Mouse (Mus musculus) neural tube, embryonic 11.5 days (tissue): ENCODE results near the gene Iqca. TPM values are rescaled to one million over a fixed set of nuclear protein-coding genes. Genes with fewer than 3 reads are reported as not detected.

Experiments used
- ATAC-seq: fragments of 200-750 bp; cut with Nextera tagmentation; 2 replicates; pipeline ENCODE4 v1.8.0; 2017; ENCODE audit warnings: moderate number of reproducible peaks, mild to moderate bottlenecking, moderate TSS enrichment, moderate library complexity; ENCODE audit not compliant: insufficient read depth, low FRiP score, low TSS enrichment
- DNase-seq: peaks from one replicate; pipeline ENCODE4 v3.0.0-alpha.2; 2015; ENCODE audit warnings: low spot score
- H3K27ac ChIP-seq: fragments of 300-500 bp; sonication (generic); 2 replicates; pipeline ENCODE4 v1.5.1; 2014; ENCODE audit warnings: low read depth, mild to moderate bottlenecking, low read length
- H3K27me3 ChIP-seq: fragments of 300-500 bp; sonication (generic); 2 replicates; pipeline ENCODE4 v1.6.1; 2014; ENCODE audit warnings: mild to moderate bottlenecking, low read length, mixed read lengths; ENCODE audit not compliant: control insufficient read depth, insufficient read depth
- H3K36me3 ChIP-seq: fragments of 300-500 bp; sonication (generic); 2 replicates; pipeline ENCODE4 v1.6.1; 2014; ENCODE audit warnings: mild to moderate bottlenecking, low read length, moderate library complexity, mixed read lengths; ENCODE audit not compliant: control insufficient read depth, insufficient read depth
- H3K4me1 ChIP-seq: fragments of 300-500 bp; sonication (generic); 2 replicates; pipeline ENCODE4 v1.6.1; 2014; ENCODE audit warnings: low read length, mixed read lengths; ENCODE audit not compliant: control insufficient read depth, insufficient read depth
- H3K4me2 ChIP-seq: fragments of 300-500 bp; sonication (generic); 2 replicates; pipeline ENCODE4 v1.6.1; 2014; ENCODE audit warnings: low read depth, mild to moderate bottlenecking, moderate library complexity
- H3K4me3 ChIP-seq: fragments of 300-500 bp; sonication (generic); 2 replicates; pipeline ENCODE4 v1.5.1; 2014; ENCODE audit warnings: low read depth, low read length
- H3K9ac ChIP-seq: fragments of 300-500 bp; sonication (generic); 2 replicates; pipeline ENCODE4 v1.6.1; 2014; ENCODE audit warnings: mild to moderate bottlenecking, low read length
- H3K9me3 ChIP-seq: fragments of 300-500 bp; sonication (generic); 2 replicates; pipeline ENCODE4 v1.6.1; 2016; ENCODE audit warnings: low read length; ENCODE audit not compliant: control insufficient read depth
- WGBS: fragments of 180-500 bp; shearing (Covaris S2); extraction: QIAGEN DNeasy Blood & Tissue Kit; methylation state at CpG from one replicate; pipeline ENCODE4 v1.1.7; 2014; 5-methylcytosine and 5-hydroxymethylcytosine counted together
- polyA plus RNA-seq: library from polyadenylated mRNA; unstranded; fragments of >200 nt; fragmentation: Nextera tagmentation; extraction: Ambion mirVana; gene quantifications from 2 replicates; pipeline ENCODE4 v1.2.1, GENCODE M21; 2014

Gene Iqca
- polyA plus RNA-seq, 1 experiment from 2014 or later: 0.11 TPM

GRCm38 (mm10) chr1:90161623-90162022 lies 8.4 kb upstream of the Iqca start:
- H3K9me3 ChIP-seq: no peaks in the 10 kb centered on the region
- peaks cover 5% of the 10 kb centered on the region; the same call in 1 of the 2 replicates for H3K4me1 ChIP-seq
- no peak overlapping the region for H3K27ac ChIP-seq
- H3K36me3 ChIP-seq: no peaks in the 10 kb centered on the region
- H3K4me2 ChIP-seq: no peak overlapping the region
- no peak for DNase-seq
- no peak for ATAC-seq
- 77% methylated on average over 6 of the region's 6 CpGs for WGBS
- no peaks in the 10 kb centered on the region for H3K27me3 ChIP-seq
- H3K4me3 ChIP-seq: no peak overlapping the region
- H3K9ac ChIP-seq: no peak overlapping the region

DNA sequence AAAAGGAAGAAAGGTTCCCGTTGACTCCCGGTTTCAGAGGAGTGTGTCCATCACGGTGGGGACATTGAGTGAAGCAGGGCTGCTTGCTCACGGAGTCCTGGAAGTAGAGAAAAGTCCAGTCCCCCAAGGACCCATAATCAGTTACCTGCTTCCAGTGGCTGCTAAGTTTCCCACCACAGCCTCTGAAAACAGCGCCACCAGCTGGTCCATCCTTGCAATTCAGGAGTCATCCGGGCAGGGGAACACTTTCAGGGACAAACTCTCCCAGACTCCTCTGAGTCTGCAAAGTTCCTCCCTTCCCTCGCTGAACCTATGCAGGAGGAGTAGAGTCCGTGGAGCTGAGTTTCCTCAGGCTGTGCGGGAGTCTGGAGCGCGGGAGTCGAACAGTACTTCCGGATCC lies 6.7 kb upstream of the Iqca start:
- Histone ChIP-seq H3K27ac (no peak overlapping the region), H3K4me2 (no peak overlapping the region), H3K9me3 (no peaks in the 10 kb centered on the region), H3K4me3 (no peak overlapping the region), H3K9ac (no peak overlapping the region), H3K36me3 (no peaks in the 10 kb centered on the region), H3K27me3 (no peaks in the 10 kb centered on the region), H3K4me1 (peaks cover 5% of the 10 kb centered on the region; the same call in 1 of the 2 replicates)
- WGBS: 48% methylated on average over 13 of the region's 13 CpGs
- no peak for DNase-seq
- ATAC-seq: no peak

DNA sequence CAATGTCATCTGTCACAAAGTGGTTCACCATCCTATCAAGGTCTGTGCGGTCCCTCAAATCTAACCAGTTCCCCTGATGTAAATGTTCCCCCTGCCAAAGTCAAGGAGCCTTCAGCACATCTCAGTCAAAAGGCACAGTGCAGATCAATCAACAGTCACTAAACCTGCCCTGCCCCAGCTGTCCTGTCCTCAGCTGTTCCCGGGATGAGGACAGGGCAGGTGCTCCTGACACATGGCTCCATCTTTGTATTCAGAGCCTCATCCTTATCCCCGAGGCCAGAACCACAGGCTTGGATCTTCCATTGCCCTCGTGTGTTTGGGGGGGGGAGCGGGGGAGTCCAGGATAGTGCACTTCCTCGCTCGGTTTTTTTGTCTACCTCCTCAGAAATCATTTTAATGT lies 3.4 kb upstream of the Iqca start:
- H3K9ac ChIP-seq: no peak overlapping the region
- peaks cover 9% of the 10 kb centered on the region for H3K4me1 ChIP-seq
- H3K27me3 ChIP-seq: no peaks in the 10 kb centered on the region
- H3K27ac ChIP-seq: no peak overlapping the region
- H3K9me3 ChIP-seq: no peaks in the 10 kb centered on the region
- no peak overlapping the region for H3K4me3 ChIP-seq
- no peak for DNase-seq
- no peak for ATAC-seq
- H3K36me3 ChIP-seq: no peaks in the 10 kb centered on the region
- WGBS: 66% methylated on average over 7 of the region's 7 CpGs
- no peak overlapping the region for H3K4me2 ChIP-seq

GRCm38 (mm10) chr1:90153787-90154186 lies 586 bp upstream of the Iqca start:
- no peaks in the 10 kb centered on the region for H3K36me3 ChIP-seq
- H3K9ac ChIP-seq: no peak overlapping the region; the same call in 1 of the 2 replicates
- H3K27ac ChIP-seq: peak overlapping the region; percentile 66
- DNase-seq (no peak), ATAC-seq (peak; percentile 56; the same call in 1 of the 2 replicates)
- H3K4me3 ChIP-seq: no peak overlapping the region
- peaks cover 9% of the 10 kb centered on the region for H3K4me1 ChIP-seq
- peak overlapping the region; percentile 22 for H3K4me2 ChIP-seq
- no peaks in the 10 kb centered on the region for H3K9me3 ChIP-seq
- H3K27me3 ChIP-seq: no peaks in the 10 kb centered on the region
- 19% methylated on average over 6 of the region's 6 CpGs for WGBS

- Histone ChIP-seq H3K4me2 (no peak overlapping the region), H3K9ac (no peak overlapping the region), H3K36me3 (no peaks in the 10 kb centered on the region), H3K4me3 (no peak overlapping the region), H3K27me3 (no peaks in the 10 kb centered on the region), H3K9me3 (no peaks in the 10 kb centered on the region), H3K27ac (no peak overlapping the region), H3K4me1 (no peaks in the 10 kb centered on the region)
- DNase-seq: no peak
- no peak for ATAC-seq
- 91% methylated on average over 8 of the region's 8 CpGs for WGBS
Observed at GRCm38 (mm10) chr1:90139729-90140128, 13.5 kb downstream of the Iqca start.

DNA sequence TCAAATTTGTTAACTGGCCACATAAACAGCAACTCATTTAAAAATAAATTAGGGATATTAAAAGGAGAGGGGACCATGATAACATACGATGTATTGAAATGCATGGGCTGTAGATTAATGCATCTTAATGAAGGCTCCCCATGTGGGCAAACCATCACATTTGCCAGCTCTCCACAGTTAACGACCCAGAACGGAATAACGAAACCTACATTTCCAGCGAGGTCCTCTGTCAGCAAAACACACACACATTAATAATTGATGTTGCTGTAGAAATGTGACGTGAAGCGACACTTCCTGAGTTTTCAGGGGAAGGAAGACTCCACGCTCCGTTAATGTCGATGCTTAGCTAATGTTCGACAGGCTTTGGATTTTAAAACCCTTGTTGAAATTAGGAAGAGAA lies 20.8 kb downstream of the Iqca start:
- Histone ChIP-seq H3K9ac (no peak overlapping the region), H3K4me2 (no peak overlapping the region), H3K27ac (no peak overlapping the region), H3K4me1 (no peaks in the 10 kb centered on the region), H3K27me3 (no peaks in the 10 kb centered on the region), H3K36me3 (no peaks in the 10 kb centered on the region), H3K9me3 (no peaks in the 10 kb centered on the region), H3K4me3 (no peak overlapping the region)
- ATAC-seq (no peak), DNase-seq (no peak)
- WGBS: 64% methylated on average over 11 of the region's 11 CpGs

GRCm38 (mm10) chr1:90131982-90132381 lies 21.2 kb downstream of the Iqca start:
- Histone ChIP-seq H3K27ac (no peak overlapping the region), H3K36me3 (no peaks in the 10 kb centered on the region), H3K4me2 (no peak overlapping the region), H3K9ac (no peak overlapping the region), H3K27me3 (no peaks in the 10 kb centered on the region), H3K9me3 (no peaks in the 10 kb centered on the region), H3K4me1 (no peaks in the 10 kb centered on the region), H3K4me3 (no peak overlapping the region)
- no peak for DNase-seq
- ATAC-seq: no peak
- WGBS: 85% methylated on average over 7 of the region's 7 CpGs

GRCm38 (mm10) chr1:90124561-90124960 lies 28.6 kb downstream of the Iqca start:
- H3K27me3 ChIP-seq: no peaks in the 10 kb centered on the region
- no peaks in the 10 kb centered on the region; the same call in 1 of the 2 replicates for H3K4me1 ChIP-seq
- no peak overlapping the region for H3K4me3 ChIP-seq
- no peak overlapping the region for H3K4me2 ChIP-seq
- H3K9me3 ChIP-seq: no peaks in the 10 kb centered on the region
- ATAC-seq (no peak), DNase-seq (no peak)
- H3K36me3 ChIP-seq: no peaks in the 10 kb centered on the region
- no peak overlapping the region for H3K9ac ChIP-seq
- 95% methylated on average over 12 of the region's 12 CpGs for WGBS
- no peak overlapping the region for H3K27ac ChIP-seq

DNA sequence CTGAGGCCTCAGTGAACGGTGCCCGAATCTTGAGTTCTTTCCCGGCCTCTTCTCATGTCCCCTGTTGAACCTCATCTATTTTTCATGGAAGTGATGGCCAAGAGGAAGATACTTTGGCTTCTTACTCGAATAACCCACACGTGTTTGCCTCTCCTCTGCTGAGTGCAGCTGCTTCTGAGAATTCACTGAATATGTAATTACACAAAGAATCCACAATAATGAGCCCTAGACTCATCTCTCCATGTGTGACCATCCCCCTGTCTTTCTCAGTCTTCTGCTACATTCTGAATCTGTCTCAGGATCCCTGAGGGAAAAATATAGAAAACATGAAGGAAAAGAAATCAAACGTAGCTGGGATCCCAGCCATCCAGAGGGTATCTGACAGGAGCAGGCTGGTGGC lies 32.5 kb downstream of the Iqca start:
- no peak for DNase-seq

More for the DNA sequence above, 32.5 kb downstream of the Iqca start:
- Histone ChIP-seq H3K9me3 (no peaks in the 10 kb centered on the region), H3K9ac (no peak overlapping the region), H3K27ac (no peak overlapping the region), H3K4me1 (peaks cover 6% of the 10 kb centered on the region), H3K4me2 (no peak overlapping the region), H3K4me3 (no peak overlapping the region), H3K36me3 (no peaks in the 10 kb centered on the region), H3K27me3 (no peaks in the 10 kb centered on the region)
- WGBS: 85% methylated on average over 6 of the region's 6 CpGs
- no peak for ATAC-seq
